Mouse (Mus musculus): ENCODE data around the gene Cdh3. TPM values are rescaled to one million over a fixed set of nuclear protein-coding genes. Genes with fewer than 3 reads are reported as not detected.

Gene Cdh3
- polyA plus RNA-seq, 1 experiment from 2014 or later: 2.6 TPM

- H3K4me2 ChIP-seq (replicated peaks; ENCODE audit: low read depth, low read length): no peak overlapping the region
- H3K27me3 ChIP-seq (replicated peaks; ENCODE audit: insufficient read depth, low read length): 0 out of 2 replicates have a peak, but pooled peaks cover 3% of the 10 kb centered on the region
- H3K27ac ChIP-seq (ENCODE audit: low read length): no peak overlapping the region
- no peak for TF ChIP-seq CTCF (IDR thresholded peaks at IDR 0.05)
- TF ChIP-seq EP300 (IDR thresholded peaks at IDR 0.05): no peak
- ATAC-seq (no peak), DNase-seq (ENCODE audit: low spot score) (peak; percentile 7)
- no peaks in the 10 kb centered on the region for H3K9me3 ChIP-seq (ENCODE audit: low read length)
- WGBS: 88% methylated on average over 7 of the region's 7 CpGs
- H3K4me3 ChIP-seq (ENCODE audit: low read depth, low read length): no peak overlapping the region
- H3K9ac ChIP-seq (replicated peaks; ENCODE audit: low read depth): no peak overlapping the region
- no peaks in the 10 kb centered on the region for H3K36me3 ChIP-seq (ENCODE audit: insufficient read depth, low read length)
- peaks cover 8% of the 10 kb centered on the region; the same call in 1 of the 2 replicates for H3K4me1 ChIP-seq (ENCODE audit: insufficient read depth, low read depth, low read length)
These were observed 6.5 kb upstream of the Cdh3 start for GRCm38 (mm10) chr8:106504241-106504640.

- DNase-seq (ENCODE audit: low spot score) (no peak), ATAC-seq (no peak)
- H3K9me3 ChIP-seq (ENCODE audit: low read length): no peaks in the 10 kb centered on the region
- H3K36me3 ChIP-seq (ENCODE audit: insufficient read depth, low read length): no peaks in the 10 kb centered on the region
- H3K27ac ChIP-seq (ENCODE audit: low read length): no peak overlapping the region
- H3K4me2 ChIP-seq (replicated peaks; ENCODE audit: low read depth, low read length): no peak overlapping the region
- no peak for TF ChIP-seq CTCF (IDR thresholded peaks at IDR 0.05)
- TF ChIP-seq EP300 (IDR thresholded peaks at IDR 0.05): no peak
- WGBS: 39% methylated on average over 10 of the region's 10 CpGs
- H3K4me3 ChIP-seq (ENCODE audit: low read depth, low read length): no peak overlapping the region
- H3K27me3 ChIP-seq (replicated peaks; ENCODE audit: insufficient read depth, low read length): 0 out of 2 replicates have a peak, but pooled peaks cover 3% of the 10 kb centered on the region
- H3K9ac ChIP-seq (replicated peaks; ENCODE audit: low read depth): no peak overlapping the region
- peaks cover 8% of the 10 kb centered on the region; the same call in 1 of the 2 replicates for H3K4me1 ChIP-seq (ENCODE audit: insufficient read depth, low read depth, low read length)
These were observed 5.2 kb upstream of the Cdh3 start for GRCm38 (mm10) chr8:106505328-106505965.

GRCm38 (mm10) chr8:106506106-106506505 is 4.6 kb upstream of the Cdh3 start:
- peaks cover 3% of the 10 kb centered on the region; the same call in 1 of the 2 replicates for H3K27me3 ChIP-seq (replicated peaks; ENCODE audit: insufficient read depth, low read length)
- H3K9ac ChIP-seq (replicated peaks; ENCODE audit: low read depth): no peak overlapping the region
- DNase-seq (ENCODE audit: low spot score) (peak; percentile 3), ATAC-seq (no peak)
- H3K27ac ChIP-seq (ENCODE audit: low read length): no peak overlapping the region
- no peak for TF ChIP-seq EP300 (IDR thresholded peaks at IDR 0.05)
- TF ChIP-seq CTCF (IDR thresholded peaks at IDR 0.05): no peak
- H3K4me2 ChIP-seq (replicated peaks; ENCODE audit: low read depth, low read length): no peak overlapping the region
- WGBS: 87% methylated on average over 1 of the region's 1 CpGs
- no peak overlapping the region for H3K4me3 ChIP-seq (ENCODE audit: low read depth, low read length)
- H3K9me3 ChIP-seq (ENCODE audit: low read length): no peaks in the 10 kb centered on the region
- H3K36me3 ChIP-seq (ENCODE audit: insufficient read depth, low read length): no peaks in the 10 kb centered on the region
- H3K4me1 ChIP-seq (ENCODE audit: insufficient read depth, low read depth, low read length): peaks cover 8% of the 10 kb centered on the region; the same call in 1 of the 2 replicates

GRCm38 (mm10) chr8:106507761-106508331 is 2.8 kb upstream of the Cdh3 start:
- TF ChIP-seq EP300 (IDR thresholded peaks at IDR 0.05) (no peak; the same call in 1 of the 2 replicates), CTCF (IDR thresholded peaks at IDR 0.05) (no peak)
- Histone ChIP-seq H3K4me1 (ENCODE audit: insufficient read depth, low read depth, low read length) (peaks cover 8% of the 10 kb centered on the region), H3K9me3 (ENCODE audit: low read length) (no peaks in the 10 kb centered on the region), H3K27me3 (replicated peaks; ENCODE audit: insufficient read depth, low read length) (peaks cover 8% of the 10 kb centered on the region; the same call in 1 of the 2 replicates), H3K4me2 (replicated peaks; ENCODE audit: low read depth, low read length) (peak overlapping the region; percentile 63), H3K9ac (replicated peaks; ENCODE audit: low read depth) (no peak overlapping the region; the same call in 1 of the 2 replicates), H3K36me3 (ENCODE audit: insufficient read depth, low read length) (no peaks in the 10 kb centered on the region), H3K4me3 (ENCODE audit: low read depth, low read length) (peak overlapping the region; percentile 28), H3K27ac (ENCODE audit: low read length) (no peak overlapping the region)
- peak; percentile 88 for DNase-seq (ENCODE audit: low spot score)
- WGBS: 2% methylated on average over 30 of the region's 30 CpGs
- peak; percentile 72 for ATAC-seq

- Histone ChIP-seq H3K9me3 (ENCODE audit: low read length) (no peaks in the 10 kb centered on the region), H3K4me1 (ENCODE audit: insufficient read depth, low read depth, low read length) (peaks cover 8% of the 10 kb centered on the region), H3K4me2 (replicated peaks; ENCODE audit: low read depth, low read length) (no peak overlapping the region; the same call in 1 of the 2 replicates), H3K36me3 (ENCODE audit: insufficient read depth, low read length) (no peaks in the 10 kb centered on the region), H3K27ac (ENCODE audit: low read length) (no peak overlapping the region), H3K27me3 (replicated peaks; ENCODE audit: insufficient read depth, low read length) (peaks cover 8% of the 10 kb centered on the region; the same call in 1 of the 2 replicates), H3K4me3 (ENCODE audit: low read depth, low read length) (no peak overlapping the region), H3K9ac (replicated peaks; ENCODE audit: low read depth) (no peak overlapping the region)
- WGBS: 44% methylated on average over 3 of the region's 3 CpGs
- no peak for DNase-seq (ENCODE audit: low spot score)
- no peak for ATAC-seq
- TF ChIP-seq EP300 (IDR thresholded peaks at IDR 0.05) (no peak), CTCF (IDR thresholded peaks at IDR 0.05) (no peak)
These were observed 2.2 kb upstream of the Cdh3 start for GRCm38 (mm10) chr8:106508456-106508855.

- DNase-seq (ENCODE audit: low spot score) (no peak), ATAC-seq (no peak)
- TF ChIP-seq CTCF (IDR thresholded peaks at IDR 0.05): no peak
- no peak for TF ChIP-seq EP300 (IDR thresholded peaks at IDR 0.05)
- Histone ChIP-seq H3K36me3 (ENCODE audit: insufficient read depth, low read length) (no peaks in the 10 kb centered on the region), H3K4me1 (ENCODE audit: insufficient read depth, low read depth, low read length) (peaks cover 8% of the 10 kb centered on the region), H3K9me3 (ENCODE audit: low read length) (no peaks in the 10 kb centered on the region), H3K27ac (ENCODE audit: low read length) (no peak overlapping the region), H3K4me3 (ENCODE audit: low read depth, low read length) (no peak overlapping the region), H3K4me2 (replicated peaks; ENCODE audit: low read depth, low read length) (no peak overlapping the region), H3K9ac (replicated peaks; ENCODE audit: low read depth) (no peak overlapping the region), H3K27me3 (replicated peaks; ENCODE audit: insufficient read depth, low read length) (peaks cover 8% of the 10 kb centered on the region; the same call in 1 of the 2 replicates)
- WGBS: 65% methylated on average over 8 of the region's 8 CpGs
These were observed 1.5 kb upstream of the Cdh3 start for GRCm38 (mm10) chr8:106509079-106509780.
